Mouse (Mus musculus) gastrocnemius, postnatal 25 days (tissue): ENCODE data around the gene Gm11565. TPM values are rescaled to one million over a fixed set of nuclear protein-coding genes. Genes with fewer than 3 reads are reported as not detected.
"Not testable (repeated sequence)": the region's sequence is repeated elsewhere in the genome, so short reads cannot be mapped to it uniquely, and the experiment has no call there.

Experiments
- DNase-seq: peaks from one replicate; pipeline ENCODE4 v3.0.0; 2022
- long read RNA-seq, 2 experiments: library from polyadenylated mRNA; stranded (forward); transcript quantifications; one replicate each; pipeline ENCODE4 v2.0.0; 2021
- total RNA-seq, 2 experiments: library from RNA; stranded (reverse); gene quantifications; 1 replicate in 1 of 2; 2 replicates in 1 of 2; pipeline ENCODE4 v1.2.3; 2021

Gene Gm11565
- not detected for total RNA-seq
- long read RNA-seq, experiment 1: 0 reads
- long read RNA-seq, experiment 2: 0 reads

DNA sequence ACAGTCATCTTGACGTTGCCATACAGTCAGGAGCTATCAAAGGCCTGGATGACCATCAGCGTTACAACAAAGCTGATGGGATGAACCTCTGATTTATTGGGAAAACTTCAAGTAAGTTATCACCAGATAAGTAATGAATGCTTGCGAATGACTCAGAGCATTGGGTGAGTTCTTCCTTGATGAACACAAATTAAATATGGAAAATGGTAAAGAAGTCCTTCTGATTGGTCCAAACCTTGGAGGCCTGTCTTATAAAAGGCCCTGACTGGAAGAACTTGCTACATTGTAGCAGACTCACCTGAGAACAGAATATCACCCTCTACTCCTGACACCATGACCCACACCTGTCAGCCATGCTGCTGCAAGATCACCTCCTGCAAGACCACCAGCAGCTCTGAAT, at the start of gene Gm11565:
Gm11565 (plus strand) TSS at position 301 of the 400 bp plus-strand sequence.
- no peak for DNase-seq

DNA sequence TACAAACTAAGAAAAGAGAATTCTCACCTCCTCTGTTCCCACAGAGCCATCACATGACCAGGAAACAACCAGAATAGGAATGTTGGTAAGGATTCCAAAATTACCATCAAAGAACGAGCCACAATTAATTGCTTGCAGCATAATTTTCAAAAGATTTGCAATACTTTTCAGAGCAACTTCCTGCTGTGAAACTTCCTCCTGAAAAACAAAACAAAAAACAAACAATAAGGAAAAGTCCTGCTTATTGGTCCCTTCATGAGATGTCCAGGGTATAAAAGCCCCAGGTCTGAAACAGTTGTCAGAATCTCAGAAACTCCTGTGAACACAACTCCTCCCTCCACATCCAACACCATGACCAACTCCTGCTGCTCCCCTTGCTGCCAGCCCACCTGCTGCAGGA, 41.5 kb upstream of the Gm11565 start, which contains the start of gene Krtap9-1:
Krtap9-1 (plus strand) TSS at position 301 of the 400 bp plus-strand sequence.
- DNase-seq: not testable (repeated sequence)

GRCm38 (mm10) chr11:99878887-99879286, 35.7 kb upstream of the Gm11565 start, which contains the start of gene Gm11567:
Gene Gm11567, plus strand, starts transcription at chr11:99879187.
- not testable (repeated sequence) for DNase-seq

- DNase-seq: no peak
These were observed 6.9 kb upstream of the Gm11565 start, which contains the start of gene Krtap31-1 for GRCm38 (mm10) chr11:99907620-99908019. Gene Krtap31-1, plus strand, starts transcription at chr11:99907920.

DNA sequence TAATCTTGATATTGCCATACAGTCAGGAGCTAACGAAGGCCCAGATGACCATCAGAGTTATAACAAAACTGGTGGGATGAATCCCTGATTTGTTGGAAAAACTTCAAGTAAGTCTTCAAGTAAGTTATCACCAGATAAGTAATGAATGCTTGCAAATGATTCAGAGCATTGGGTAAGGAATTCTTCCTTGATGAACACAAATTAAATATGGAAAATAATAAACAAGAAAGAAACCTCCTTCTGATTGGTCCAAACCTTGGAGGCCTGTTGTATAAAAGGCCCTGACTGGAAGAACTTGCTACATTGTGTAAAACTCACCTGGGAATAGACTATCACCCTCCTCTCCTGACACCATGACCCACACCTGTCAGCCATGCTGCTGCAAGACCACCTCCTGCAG, 21.4 kb downstream of the Gm11565 start, which contains the start of gene Krtap31-2:
Krtap31-2 (plus strand) TSS at position 301 of the 400 bp plus-strand sequence.
- DNase-seq: no peak

DNA sequence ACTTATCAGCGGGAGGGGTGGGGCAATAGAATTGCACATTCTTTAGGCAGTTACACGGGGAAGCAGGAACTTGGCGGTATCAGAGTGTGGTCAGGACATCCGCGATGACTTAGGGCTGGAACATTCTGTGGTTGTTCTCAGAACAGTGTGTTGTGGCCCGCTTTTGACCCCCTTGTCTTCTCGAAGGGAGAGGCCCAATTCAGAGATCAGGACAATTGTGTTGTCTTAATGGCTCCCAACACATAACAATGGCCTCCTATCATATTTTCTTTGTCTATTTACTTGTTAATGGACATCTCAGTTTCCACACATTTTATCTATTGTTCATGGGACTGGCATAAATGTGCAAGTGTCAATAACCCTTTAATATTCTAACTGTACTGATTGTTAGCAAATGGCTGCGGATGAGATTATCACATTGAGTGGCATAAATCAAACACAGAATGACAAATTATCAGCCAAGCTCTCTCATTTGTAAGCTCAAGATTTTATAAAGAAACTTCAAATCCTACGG, 23.3 kb downstream of the Gm11565 start:
- DNase-seq: no peak

GRCm38 (mm10) chr11:99948175-99948574, 33.6 kb downstream of the Gm11565 start, which contains the start of gene Krtap9-5:
Gene Krtap9-5, plus strand, starts transcription at chr11:99948475.
- DNase-seq: no peak

GRCm38 (mm10) chr11:99964213-99964612, 49.7 kb downstream of the Gm11565 start:
- DNase-seq: no peak

Other genes starting within 250 kb of the Gm11565 start
- gene Krtap4-6, start 248.8 kb upstream of the Gm11565 start, total RNA-seq: not detected
- gene Gm14190, start 224.0 kb upstream of the Gm11565 start, total RNA-seq: not detected
- not detected for gene Gm14180, start 180.5 kb upstream of the Gm11565 start, total RNA-seq
- gene Gm11595, start 141.8 kb upstream of the Gm11565 start, total RNA-seq: not detected
- not detected for gene Krtap4-8, start 134.0 kb upstream of the Gm11565 start, total RNA-seq
- not detected for gene Krtap4-9, start 129.6 kb upstream of the Gm11565 start, total RNA-seq
- not detected for gene Gm11596, start 121.3 kb upstream of the Gm11565 start, total RNA-seq
- not detected for gene Gm11569, start 115.8 kb upstream of the Gm11565 start, total RNA-seq
- not detected for gene Gm11554, start 110.3 kb upstream of the Gm11565 start, total RNA-seq
- not detected for gene Krtap4-13, start 104.9 kb upstream of the Gm11565 start, total RNA-seq
- not detected for gene Gm11564, start 99.1 kb upstream of the Gm11565 start, total RNA-seq
- gene 2300003K06Rik, start 76.7 kb upstream of the Gm11565 start, total RNA-seq: not detected
- gene Krtap4-16, start 63.1 kb upstream of the Gm11565 start, total RNA-seq: not detected
- gene Gm11568, start 56.8 kb upstream of the Gm11565 start, total RNA-seq: not detected
- gene Gm11559, start 50.3 kb upstream of the Gm11565 start, total RNA-seq: not detected
- gene Krtap9-1, start 41.4 kb upstream of the Gm11565 start, total RNA-seq: not detected
- gene Gm11567, start 35.6 kb upstream of the Gm11565 start, total RNA-seq: not detected
- gene Krtap31-1, start 6.8 kb upstream of the Gm11565 start, total RNA-seq: not detected
- gene Krtap31-2, start 21.5 kb downstream of the Gm11565 start, total RNA-seq: not detected
- gene Krtap9-5, start 33.7 kb downstream of the Gm11565 start, total RNA-seq: not detected
- not detected for gene Krtap29-1, start 64.3 kb downstream of the Gm11565 start, total RNA-seq
- not detected for gene Krtap16-1, start 71.8 kb downstream of the Gm11565 start, total RNA-seq
- gene Krtap17-1, start 79.2 kb downstream of the Gm11565 start, total RNA-seq: not detected
- gene Krt33a, start 101.5 kb downstream of the Gm11565 start, total RNA-seq: not detected
- not detected for gene Krt33b, start 115.1 kb downstream of the Gm11565 start, total RNA-seq
- gene Krt34, start 126.8 kb downstream of the Gm11565 start, total RNA-seq: not detected
- not detected for gene Krt31, start 135.8 kb downstream of the Gm11565 start, total RNA-seq
- gene Krt32, start 173.5 kb downstream of the Gm11565 start, total RNA-seq: not detected
- gene Krt35, start 181.5 kb downstream of the Gm11565 start, total RNA-seq: not detected
- under 1 TPM in 1 of 2 experiments, not detected in 1; 0.16 TPM for gene Krt36, start 190.9 kb downstream of the Gm11565 start, total RNA-seq
- not detected for gene Krt13, start 206.8 kb downstream of the Gm11565 start, total RNA-seq
- not detected for gene Krt15, start 221.2 kb downstream of the Gm11565 start, total RNA-seq
- gene Krt19, start 233.9 kb downstream of the Gm11565 start, total RNA-seq: under 1 TPM in 1 of 2 experiments, not detected in 1; 0.28 TPM